Mouse (Mus musculus) liver, embryonic 14.5 days (tissue): ENCODE measurements at regions not wholly inside any gene's neighbourhood (a gene's known extent, or its start where the extent isn't known, plus 50 kb on each side); places are given as distances from the start of the nearest gene placed in this dataset.

Source experiments
- ATAC-seq: fragments of 200-750 bp; cut with Nextera tagmentation; 2 replicates; pipeline ENCODE4 v1.8.0; 2017; ENCODE audit warnings: moderate number of reproducible peaks, mild to moderate bottlenecking, moderate library complexity; ENCODE audit not compliant: insufficient read depth
- DNase-seq, 3 experiments: peaks; one replicate each; pipeline ENCODE4 v3.0.0-alpha.2; 2012 to 2013; ENCODE audit warnings: low read depth in 3 of 3, low spot score in 3 of 3
- H3K27ac ChIP-seq: fragments of 300-500 bp; sonication (generic); 2 replicates; pipeline ENCODE4 v1.5.1; 2014; ENCODE audit warnings: moderate library complexity, mild to moderate bottlenecking, control low read depth, inconsistent platforms
- H3K27me3 ChIP-seq: fragments of 300-500 bp; sonication (generic); 2 replicates; pipeline ENCODE4 v1.6.1; 2014; ENCODE audit warnings: mild to moderate bottlenecking, low read length, moderate library complexity; ENCODE audit not compliant: control insufficient read depth, insufficient read depth
- H3K36me3 ChIP-seq: fragments of 300-500 bp; sonication (generic); replicated peaks from 2 replicates; pipeline ENCODE4 v1.6.1; 2014; ENCODE audit warnings: low read depth; ENCODE audit not compliant: control insufficient read depth, insufficient read depth
- H3K4me1 ChIP-seq, 2 experiments: fragments of 200-500 bp in 1 of 2; fragments of 300-500 bp in 1 of 2; sonication (generic) in 1 of 2; replicated peaks; 2 replicates each; pipeline ENCODE4 v1.6.1; 2012 to 2014; ENCODE audit warnings: antibody characterized with exemption in 1 of 2, inconsistent platforms in 1 of 2, low read length in 1 of 2; ENCODE audit not compliant: control insufficient read depth in 2 of 2, insufficient read depth in 2 of 2
- H3K4me2 ChIP-seq: fragments of 300-500 bp; sonication (generic); 2 replicates; pipeline ENCODE4 v1.6.1; 2014; ENCODE audit warnings: low read depth, mild to moderate bottlenecking, control low read depth, moderate library complexity
- H3K4me3 ChIP-seq, 2 experiments: fragments of 200-500 bp in 1 of 2; fragments of 300-500 bp in 1 of 2; sonication (generic) in 1 of 2; 2 replicates each; pipeline ENCODE4 v1.5.1; 2012 to 2014; ENCODE audit warnings: low read depth in 2 of 2, low read length in 2 of 2, mild to moderate bottlenecking in 2 of 2, control low read depth in 1 of 2, inconsistent platforms in 1 of 2, moderate library complexity in 1 of 2; ENCODE audit not compliant: insufficient read depth in 1 of 2
- H3K9ac ChIP-seq: fragments of 300-500 bp; sonication (generic); replicated peaks from 2 replicates; pipeline ENCODE4 v1.6.1; 2014; ENCODE audit warnings: mild to moderate bottlenecking, control low read depth, moderate library complexity
- H3K9me3 ChIP-seq: fragments of 300-500 bp; sonication (generic); 2 replicates; pipeline ENCODE4 v1.6.1; 2016; ENCODE audit warnings: low read length, mixed read lengths; ENCODE audit not compliant: control insufficient read depth
- CTCF ChIP-seq: IDR thresholded peaks from 2 replicates; pipeline ENCODE4 v1.5.1; 2016; ENCODE audit warnings: antibody characterized with exemption, low read depth, control low read depth
- EP300 ChIP-seq: IDR thresholded peaks from 2 replicates; pipeline ENCODE4 v1.6.1; 2016; ENCODE audit warnings: antibody characterized with exemption, low read depth
- WGBS: fragments of 180-500 bp; shearing (Covaris S2); extraction: QIAGEN DNeasy Blood & Tissue Kit; methylation state at CpG from one replicate; pipeline ENCODE4 v1.1.7; 2014; ENCODE audit not compliant: insufficient replicate concordance; 5-methylcytosine and 5-hydroxymethylcytosine counted together

- Histone ChIP-seq H3K4me3 (no peak overlapping the region), H3K27me3 (no peaks in the 10 kb centered on the region), H3K4me2 (no peak overlapping the region), H3K9ac (no peak overlapping the region), H3K27ac (no peak overlapping the region), H3K9me3 (no peaks in the 10 kb centered on the region), H3K4me1 (no peaks in the 10 kb centered on the region), H3K36me3 (no peaks in the 10 kb centered on the region)
- WGBS = 72% methylated on average over 3 of the region's 3 CpGs
- TF ChIP-seq CTCF (no peak), EP300 (no peak)
- ATAC-seq (no peak), DNase-seq (no peak)
These were observed 504.8 kb downstream of the Tmem38b start for GRCm38 (mm10) chr4:54330686-54331085.

GRCm38 (mm10) chr4:54331588-54332211 lies 505.9 kb downstream of the Tmem38b start:
- H3K27ac ChIP-seq = no peak overlapping the region
- no peak overlapping the region for H3K9ac ChIP-seq
- TF ChIP-seq CTCF (no peak), EP300 (no peak)
- H3K4me3 ChIP-seq = no peak overlapping the region
- H3K4me1 ChIP-seq = no peaks in the 10 kb centered on the region
- no peaks in the 10 kb centered on the region for H3K36me3 ChIP-seq
- H3K4me2 ChIP-seq = no peak overlapping the region
- H3K9me3 ChIP-seq = no peaks in the 10 kb centered on the region
- 50% methylated on average over 12 of the region's 12 CpGs for WGBS
- DNase-seq (no peak), ATAC-seq (no peak)
- H3K27me3 ChIP-seq = no peaks in the 10 kb centered on the region

DNA sequence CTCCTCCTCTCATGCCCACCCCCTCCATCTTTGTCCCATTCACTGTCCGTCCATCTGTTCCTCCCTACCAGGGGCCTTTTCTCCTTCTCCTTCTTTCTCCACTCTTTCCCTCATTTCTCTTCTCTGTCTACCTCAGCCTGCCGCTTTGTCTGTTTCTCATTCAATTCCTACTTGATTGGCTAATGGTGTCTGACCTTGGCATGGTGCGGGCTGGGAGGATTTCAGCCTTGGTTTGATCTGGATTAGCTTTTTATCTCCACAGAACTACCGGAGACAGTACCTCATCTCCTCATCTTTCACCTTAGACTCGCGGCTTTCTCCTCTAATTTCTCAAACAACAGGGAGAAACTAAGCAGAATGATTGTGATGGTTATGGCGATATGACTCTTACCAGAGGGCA lies 506.4 kb downstream of the Tmem38b start:
- Histone ChIP-seq H3K27me3 (no peaks in the 10 kb centered on the region), H3K36me3 (no peaks in the 10 kb centered on the region), H3K27ac (no peak overlapping the region), H3K4me1 (no peaks in the 10 kb centered on the region), H3K4me2 (no peak overlapping the region), H3K4me3 (no peak overlapping the region), H3K9ac (no peak overlapping the region), H3K9me3 (no peaks in the 10 kb centered on the region)
- 69% methylated on average over 7 of the region's 7 CpGs for whole genome bisulfite sequencing
- DNase-seq = no peak
- no peak for ATAC-seq
- no peak for TF ChIP-seq EP300
- TF ChIP-seq CTCF = no peak

GRCm38 (mm10) chr4:54338556-54338955 lies 512.7 kb downstream of the Tmem38b start:
- H3K9ac ChIP-seq = no peak overlapping the region
- no peaks in the 10 kb centered on the region for H3K27me3 ChIP-seq
- H3K27ac ChIP-seq = no peak overlapping the region
- H3K36me3 ChIP-seq = no peaks in the 10 kb centered on the region
- H3K4me2 ChIP-seq = no peak overlapping the region
- ATAC-seq (no peak), DNase-seq (no peak)
- no peaks in the 10 kb centered on the region for H3K4me1 ChIP-seq
- no peak for TF ChIP-seq CTCF
- no peak for TF ChIP-seq EP300
- H3K4me3 ChIP-seq = no peak overlapping the region
- no peaks in the 10 kb centered on the region for H3K9me3 ChIP-seq
- 25% methylated on average over 1 of the region's 1 CpGs for WGBS

GRCm38 (mm10) chr4:54340106-54340505 lies 514.3 kb downstream of the Tmem38b start:
- Histone ChIP-seq H3K36me3 (no peaks in the 10 kb centered on the region), H3K27me3 (no peaks in the 10 kb centered on the region), H3K4me3 (no peak overlapping the region), H3K27ac (no peak overlapping the region), H3K9ac (no peak overlapping the region), H3K4me2 (no peak overlapping the region), H3K4me1 (no peaks in the 10 kb centered on the region), H3K9me3 (no peaks in the 10 kb centered on the region)
- 62% methylated on average over 1 of the region's 1 CpGs for WGBS
- ATAC-seq = no peak
- DNase-seq = no peak
- TF ChIP-seq EP300 (no peak), CTCF (no peak)
